Mouse (Mus musculus) gastrocnemius, postnatal 25 days (tissue): ENCODE measurements around the gene Lekr1. TPM values are rescaled to one million over a fixed set of nuclear protein-coding genes. Genes with fewer than 3 reads are reported as not detected.

Experiments used
- DNase-seq: peaks from one replicate; pipeline ENCODE4 v3.0.0; 2022
- long read RNA-seq, 2 experiments: library from polyadenylated mRNA; stranded (forward); transcript quantifications; one replicate each; pipeline ENCODE4 v2.0.0; 2021
- total RNA-seq, 2 experiments: library from RNA; stranded (reverse); gene quantifications; 1 replicate in 1 of 2; 2 replicates in 1 of 2; pipeline ENCODE4 v1.2.3; 2021

The Lekr1 gene
- total RNA-seq = under 1 TPM; 0.64 to 0.80 TPM
- long read RNA-seq, experiment 1, partial matches to known transcripts = 0 of 1 reads
- long read RNA-seq, experiment 1, other reads (novel, unspliced or antisense) = 0 of 1 reads
- long read RNA-seq, experiment 2, partial matches to known transcripts = 0 of 1 reads
- long read RNA-seq, experiment 2, other reads (novel, unspliced or antisense) = 1 of 1 reads

DNA sequence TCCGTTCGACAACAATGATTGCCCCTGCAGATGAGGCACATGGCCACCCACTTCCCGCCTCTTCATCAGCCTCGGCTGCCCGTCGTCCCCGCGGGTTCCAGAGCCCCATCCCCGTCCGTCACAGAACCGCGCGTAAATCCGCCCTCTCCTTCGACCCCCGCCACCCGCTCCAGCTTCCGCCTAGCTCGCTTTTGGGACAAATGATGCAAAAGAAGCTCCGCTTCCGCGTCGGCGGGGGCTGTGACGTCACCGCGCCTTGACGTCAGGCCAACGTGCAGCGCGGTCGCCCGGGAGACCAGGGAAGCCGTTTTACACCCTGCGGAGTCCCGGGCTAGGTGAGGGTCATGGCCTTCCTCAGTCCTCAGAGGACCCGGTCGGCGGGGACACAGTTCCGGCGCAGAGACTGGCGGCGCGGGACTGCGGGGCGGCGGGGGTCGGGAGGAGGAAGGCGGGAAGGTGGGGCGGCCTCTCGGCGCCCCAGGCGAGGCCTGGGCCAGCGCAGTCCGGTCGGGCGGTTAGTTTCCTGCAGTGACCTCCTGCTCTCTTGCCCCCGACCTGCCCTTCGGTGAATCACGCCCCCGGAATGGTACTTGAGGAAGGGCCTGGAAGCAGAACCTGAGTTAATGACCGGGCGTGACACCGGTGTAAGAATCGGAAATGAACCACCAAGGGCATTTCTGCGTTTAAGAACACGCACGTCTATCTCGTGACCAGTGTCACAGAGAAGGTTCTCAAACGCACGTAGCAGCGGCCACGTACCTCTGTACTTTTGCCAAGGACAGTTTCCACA is at the start of gene Lekr1:
Lekr1 (plus strand) TSS at position 252 of the 790 bp plus-strand sequence.
- DNase-seq = peak; percentile 85

- DNase-seq = no peak
These were observed 48.5 kb upstream of the Lekr1 start for GRCm38 (mm10) chr3:65617507-65617906.

GRCm38 (mm10) chr3:65619340-65619739 is 46.7 kb upstream of the Lekr1 start:
- DNase-seq = no peak

- no peak for DNase-seq
These were observed 43.0 kb upstream of the Lekr1 start for GRCm38 (mm10) chr3:65623057-65623456.

- DNase-seq = no peak
These were observed 40.3 kb upstream of the Lekr1 start for GRCm38 (mm10) chr3:65625496-65626289.

DNA sequence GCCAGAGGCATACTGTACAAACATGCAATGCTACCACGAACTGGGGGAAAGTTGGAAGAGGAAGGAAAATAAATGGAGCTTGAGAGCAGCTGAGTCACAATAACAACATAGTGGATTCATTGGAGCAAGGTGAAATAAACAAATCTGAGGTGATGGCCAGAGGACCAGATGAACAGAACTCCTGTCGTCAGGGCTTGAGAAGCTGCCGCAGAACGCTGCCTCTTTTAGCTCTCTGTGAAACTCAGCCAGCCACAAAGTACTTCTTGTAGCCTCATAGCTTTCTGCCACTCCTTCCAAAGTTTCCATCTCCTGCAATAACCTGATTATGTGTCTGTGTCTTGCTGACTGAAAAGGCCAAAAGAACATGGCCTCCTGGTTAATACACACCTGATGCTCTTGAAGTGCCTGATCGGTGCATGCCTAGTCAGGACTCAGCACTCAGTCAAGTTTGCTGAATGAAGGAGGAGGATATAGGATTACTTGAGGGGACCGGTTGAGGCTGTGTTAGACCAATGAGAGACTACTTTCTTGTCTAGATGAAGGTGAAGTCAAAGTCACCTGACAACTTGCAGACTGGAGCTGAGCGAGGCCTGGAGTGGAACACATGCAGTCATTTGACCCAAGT is 39.6 kb upstream of the Lekr1 start:
- DNase-seq = no peak

- DNase-seq = no peak
These were observed 38.9 kb upstream of the Lekr1 start for GRCm38 (mm10) chr3:65627021-65627706.

DNA sequence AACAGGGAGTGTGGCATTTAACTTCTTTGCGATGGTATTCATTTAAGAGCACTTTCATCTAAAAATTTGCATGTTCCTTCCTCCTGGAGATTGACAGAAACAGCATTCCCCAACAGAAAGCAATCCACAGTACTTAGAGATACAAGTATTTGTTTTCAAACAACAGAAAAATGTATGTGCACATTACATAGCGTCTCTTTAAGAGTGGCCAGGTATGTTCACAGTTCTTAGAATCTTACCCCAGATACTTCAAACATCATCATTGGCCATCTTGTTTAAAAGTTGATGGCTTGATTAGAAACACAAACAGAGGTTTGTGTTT is 38.4 kb upstream of the Lekr1 start:
- no peak for DNase-seq

DNA sequence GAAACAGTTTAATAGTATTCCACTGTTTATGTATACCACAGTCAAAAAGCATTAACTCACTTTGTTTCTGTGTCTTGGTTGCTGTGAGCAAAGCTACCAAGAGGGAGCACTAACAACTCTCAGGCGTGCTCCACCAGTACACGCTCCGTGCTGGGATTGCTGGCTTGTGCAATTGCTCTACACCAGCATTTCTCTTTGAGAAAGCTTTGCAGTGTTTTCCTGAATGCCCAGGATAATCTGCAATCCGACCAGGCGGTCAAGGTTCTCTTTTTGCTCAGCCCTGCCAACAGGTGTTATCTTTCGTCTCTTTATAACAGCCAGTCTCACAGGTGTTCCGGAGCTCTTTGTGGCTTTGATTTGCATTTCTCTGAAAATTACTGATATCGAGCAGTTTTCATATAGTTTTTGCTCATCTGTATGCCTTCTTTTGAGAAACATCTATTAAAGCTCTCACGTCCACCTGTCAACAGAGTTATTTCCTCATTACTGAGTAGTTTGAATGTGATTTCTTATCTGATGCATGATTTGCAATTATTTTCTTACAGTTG is 36.4 kb upstream of the Lekr1 start:
- DNase-seq = no peak

DNA sequence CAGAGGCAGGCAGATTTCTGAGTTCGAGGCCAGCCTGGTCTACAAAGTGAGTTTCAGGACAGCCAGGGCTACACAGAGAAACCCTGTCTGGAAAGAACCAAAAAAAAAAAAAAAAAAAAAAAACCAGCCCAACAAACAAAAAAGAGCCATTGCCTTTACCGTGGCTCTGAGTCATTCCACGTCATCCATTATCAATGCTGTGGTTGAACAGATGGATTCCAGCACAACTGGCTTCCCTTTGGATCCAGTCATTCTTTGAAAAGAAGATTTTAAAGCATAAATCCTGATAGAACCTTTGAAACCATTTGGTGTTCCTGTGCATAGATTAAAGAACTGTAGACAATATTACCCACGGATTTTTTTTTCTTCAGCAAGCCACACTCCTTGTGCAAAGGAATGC is 32.4 kb upstream of the Lekr1 start:
- no peak for DNase-seq

DNA sequence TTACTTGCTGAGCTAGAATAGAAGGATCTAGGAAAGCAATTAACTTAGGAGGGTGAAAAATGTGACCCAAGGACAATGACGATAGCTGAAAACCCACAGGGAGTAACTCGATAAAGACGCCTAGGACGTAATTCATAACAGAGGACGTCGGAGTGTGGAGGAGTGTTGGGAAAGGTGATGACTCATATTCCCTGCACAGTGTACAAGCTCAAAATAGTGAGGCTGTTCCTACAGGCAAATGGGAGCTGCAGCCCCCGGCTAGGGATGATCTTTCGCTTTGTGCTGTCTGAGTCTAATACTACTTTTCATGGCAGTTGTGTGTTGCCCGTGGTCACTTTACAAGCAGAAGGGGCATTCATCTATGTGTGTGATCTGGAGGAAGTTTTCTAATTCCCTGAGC is 30.0 kb upstream of the Lekr1 start:
- DNase-seq = no peak

GRCm38 (mm10) chr3:65637313-65637712 is 28.7 kb upstream of the Lekr1 start:
- DNase-seq = no peak

GRCm38 (mm10) chr3:65638896-65639295 is 27.1 kb upstream of the Lekr1 start:
- no peak for DNase-seq

DNA sequence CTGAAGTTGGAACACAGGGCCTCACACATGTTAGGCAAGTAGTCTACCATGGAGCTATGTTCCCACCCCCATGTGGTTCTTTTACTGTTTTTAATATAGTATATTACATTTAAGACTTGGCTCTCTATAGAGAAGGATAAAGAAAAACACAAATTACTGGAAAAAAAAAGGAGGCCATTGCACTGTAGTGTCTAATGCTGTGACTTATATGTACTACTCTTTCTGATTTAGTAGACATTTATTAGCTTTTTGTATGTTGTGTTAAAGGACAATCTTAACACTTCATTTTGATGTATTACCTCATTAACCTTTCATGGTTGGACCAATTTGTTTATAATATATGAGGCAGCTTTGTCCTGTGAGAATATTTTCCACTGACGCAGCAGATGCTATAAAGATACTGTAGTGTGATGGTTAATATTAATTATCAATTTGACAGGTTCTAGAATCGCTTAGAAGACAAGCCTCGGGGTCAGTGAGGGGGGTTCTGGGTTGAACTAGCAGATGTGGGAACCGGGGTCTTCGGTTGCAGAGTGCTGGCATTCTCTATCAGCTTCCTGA is 26.5 kb upstream of the Lekr1 start:
- DNase-seq = no peak

DNA sequence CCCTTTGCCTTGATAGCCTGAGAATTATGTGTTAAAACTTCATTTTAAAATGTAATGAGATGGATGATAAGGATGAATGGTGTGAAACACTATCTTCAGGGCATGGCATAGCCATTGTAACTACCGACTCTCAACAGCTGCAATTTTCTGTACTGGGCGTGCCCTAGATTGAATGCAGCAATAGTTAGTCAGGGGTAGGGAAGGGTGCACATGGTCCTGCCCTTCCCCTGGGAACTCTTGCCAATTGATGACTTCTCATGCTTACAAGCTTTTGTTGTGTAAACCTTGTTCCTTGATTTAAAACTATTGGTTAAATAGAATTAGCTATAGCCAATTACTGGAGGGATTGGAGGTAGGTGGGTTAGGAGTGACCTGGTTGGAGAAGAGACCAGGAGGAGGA is 23.1 kb upstream of the Lekr1 start:
- DNase-seq = no peak

- no peak for DNase-seq
These were observed 22.4 kb upstream of the Lekr1 start for GRCm38 (mm10) chr3:65643654-65644053.

DNA sequence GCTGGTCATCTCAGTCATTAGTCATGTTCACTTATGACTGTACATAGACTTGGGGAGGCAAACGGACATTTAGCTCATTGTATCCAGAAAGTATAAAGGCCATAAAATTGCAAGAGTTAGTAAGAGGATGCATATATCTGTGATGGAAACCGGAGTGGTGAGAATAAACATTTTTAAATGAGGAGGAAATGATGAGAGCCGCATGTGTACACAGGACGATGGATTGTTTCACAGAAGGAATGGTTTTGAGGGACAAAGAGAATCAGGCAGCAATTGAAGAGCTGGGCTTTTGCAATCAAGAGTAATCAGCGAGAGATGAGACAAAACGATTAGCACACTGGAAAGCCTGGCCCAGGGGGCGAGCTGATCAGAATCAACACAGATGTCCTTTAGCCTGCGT is 18.4 kb upstream of the Lekr1 start:
- DNase-seq = no peak

DNA sequence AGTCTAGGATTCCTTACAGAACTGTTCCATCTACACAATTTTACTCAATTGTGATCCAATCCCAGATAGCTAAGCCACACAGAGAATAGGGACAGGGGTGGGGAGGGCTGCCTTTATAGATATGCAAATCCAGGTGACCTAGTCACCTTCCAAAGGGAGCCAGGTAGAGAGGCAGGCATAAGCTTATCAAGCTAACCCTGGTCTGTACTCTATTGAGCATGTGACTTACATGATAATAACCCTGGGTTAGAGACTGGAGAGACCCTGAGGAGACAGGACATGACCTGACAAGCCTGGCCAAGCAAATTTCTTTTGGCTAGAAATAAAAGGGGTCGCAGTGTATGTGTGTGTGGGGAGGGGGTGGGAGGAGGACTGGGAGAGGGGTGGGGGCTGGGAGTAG is 17.1 kb upstream of the Lekr1 start:
- DNase-seq = no peak

- DNase-seq = no peak
These were observed 15.7 kb upstream of the Lekr1 start for GRCm38 (mm10) chr3:65650156-65650815.

DNA sequence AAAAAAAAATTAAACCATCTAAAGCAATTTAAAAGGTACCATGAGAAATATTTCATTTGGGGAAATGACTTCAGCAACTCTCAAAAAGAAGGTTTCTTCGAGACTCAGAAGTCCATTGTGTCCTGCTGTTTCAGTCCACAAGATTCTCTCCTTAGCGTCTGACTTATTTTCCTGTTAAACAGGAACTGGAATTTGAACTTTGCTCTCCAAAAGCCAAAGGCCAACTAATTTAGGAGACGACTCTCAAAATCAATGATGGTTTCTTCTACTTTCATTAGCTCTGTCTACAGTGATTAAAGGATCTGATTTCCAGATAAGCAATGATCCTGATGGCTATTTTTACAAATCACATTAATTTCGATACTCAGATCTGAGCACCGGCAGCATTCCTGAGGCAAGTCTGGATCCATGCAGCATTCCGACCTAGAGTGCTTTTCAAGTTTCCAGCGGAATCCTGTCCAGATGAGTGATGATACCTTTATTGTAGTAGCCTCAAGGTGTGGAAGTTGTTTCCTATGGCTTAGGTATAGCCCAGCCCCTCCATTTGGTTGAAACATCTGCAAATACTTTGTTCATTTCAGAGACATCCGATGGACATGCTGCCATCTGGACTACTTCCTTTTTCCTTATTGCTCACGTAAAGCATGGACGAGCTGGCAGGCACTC is 11.4 kb upstream of the Lekr1 start:
- DNase-seq = no peak

GRCm38 (mm10) chr3:65656451-65656850 is 9.6 kb upstream of the Lekr1 start:
- DNase-seq = no peak
